In genomic region chr3:88832388-88832787, GRCm38 (mm10) we compare ENCODE assay signal across 8 mouse cellular contexts. TPM values are rescaled to one million over a fixed set of nuclear protein-coding genes. Genes with fewer than 3 reads are reported as not detected.
DNase-seq lines count a peak whose midpoint lies in the region; ATAC-seq and TF ChIP-seq lines count a peak whose summit lies in the region.
"Not testable (repeated sequence)": the region's sequence is repeated elsewhere in the genome, so short reads cannot be mapped to it uniquely, and the experiment has no call there.

No protein-coding gene starts in this region.

- peak; percentile 78 for ATAC-seq in erythroblast, adult 5-6 weeks (replicated peaks; ENCODE audit: low FRiP score, poor library complexity, severe bottlenecking)

- not testable (repeated sequence) for H3K4me3 ChIP-seq in heart, adult 2 months

- not testable (repeated sequence) for H3K9ac ChIP-seq in heart, adult 2 months (ENCODE audit: low read depth, low read length)

- not testable (repeated sequence) for H3K27me3 ChIP-seq in heart, adult 2 months (ENCODE audit: control insufficient read depth, insufficient read depth, low read length)

- not testable (repeated sequence) for H3K79me2 ChIP-seq in heart, adult 2 months (replicated peaks; ENCODE audit: control insufficient read depth, insufficient read depth, low read length)

- peak; percentile 96 for DNase-seq in brain, embryonic 14.5 days (ENCODE audit: low read depth)
- peak; percentile 57 to 67 for DNase-seq in heart, adult 2 months
- DNase-seq in kidney, adult 11 months, result peak; percentile 58
- peak; percentile 61 to 64 for DNase-seq in left cerebral cortex, postnatal 10 days (ENCODE audit: extremely low spot score in 1 of 2, low spot score in 2 of 2)
- DNase-seq in lung, postnatal 4 days, result peak; percentile 62 to 65
- peak; percentile 91 for DNase-seq in retina, postnatal 1 day
- peak; percentile 56 for DNase-seq in thymus, postnatal 25 days

- H3K4me1 ChIP-seq in heart, adult 2 months (ENCODE audit: control insufficient read depth, insufficient read depth, low read length), result not testable (repeated sequence)

- WGBS in heart, adult 2 months, result 8% methylated on average over 14 of the region's 14 CpGs

- not testable (repeated sequence) for H3K27ac ChIP-seq in heart, adult 2 months

- TF ChIP-seq POLR2A in brain, embryonic 14.5 days (IDR thresholded peaks at IDR 0.05; ENCODE audit: borderline replicate concordance, extremely low read depth, insufficient read depth, insufficient read length, poor library complexity, severe bottlenecking), result peak; percentile 39; the same call in 1 of the 2 replicates
- TF ChIP-seq POLR2A in heart, adult 2 months (IDR thresholded peaks at IDR 0.05; ENCODE audit: insufficient read depth, low read depth, low read length), result not testable (repeated sequence)

- intact Hi-C loops in heart, adult 2 months (cut with DNase I); left cerebral cortex, postnatal 10 days (cut with DNase I): not testable (repeated sequence)

- TF ChIP-seq CTCF in brain, embryonic 14.5 days (IDR thresholded peaks at IDR 0.05; ENCODE audit: borderline replicate concordance, extremely low read depth, insufficient read depth, insufficient read length); heart, adult 2 months (IDR thresholded peaks at IDR 0.05): not testable (repeated sequence)

- TF ChIP-seq EP300 in heart, adult 2 months (IDR thresholded peaks at IDR 0.05; ENCODE audit: insufficient read depth, low read depth, low read length), result not testable (repeated sequence)

- H3K36me3 ChIP-seq in heart, adult 2 months (ENCODE audit: control insufficient read depth, insufficient read depth, low read length), result not testable (repeated sequence)

RNA-seq across cellular contexts. Expression of gene Gon4l, which starts 2.6 kb away (rescaled TPM):
- polyA plus RNA-seq in brain, embryonic 14.5 days (2012; rRNA removed), result 25.6 and 38.4 TPM in 2 replicates
- 5.6 and 6.7 TPM in 2 replicates for total RNA-seq in erythroblast, adult 5-6 weeks (2015; ENCODE audit: low replicate concordance)
- total RNA-seq in erythroblast, adult 5-6 weeks (2017; ENCODE audit: low replicate concordance), result 13.5 and 20.4 TPM in 2 replicates
- total RNA-seq in heart, adult 2 months (2021), result 10 to 100 TPM; 19.9 to 24.3 TPM
- polyA plus RNA-seq in heart, adult 2 months (2012; rRNA removed), result 10.7 and 15.8 TPM in 2 replicates
- total RNA-seq in left cerebral cortex, postnatal 10 days (2021), result 10 to 100 TPM; 43.1 to 44.8 TPM

RNA-seq across cellular contexts. Expression of gene Syt11, which starts 57.4 kb away (rescaled TPM):
- 149 and 165 TPM in 2 replicates for polyA plus RNA-seq in brain, embryonic 14.5 days (2012; rRNA removed)
- total RNA-seq in erythroblast, adult 5-6 weeks (2015; ENCODE audit: low replicate concordance), result 0.19 TPM in 1 of 2 replicates, not detected in the other
- total RNA-seq in erythroblast, adult 5-6 weeks (2017; ENCODE audit: low replicate concordance), result 0.85 TPM in 1 of 2 replicates, not detected in the other
- total RNA-seq in heart, adult 2 months (2021), result 1 to 10 TPM; 6.6 to 7.9 TPM
- polyA plus RNA-seq in heart, adult 2 months (2012; rRNA removed), result 10.2 and 18.2 TPM in 2 replicates
- total RNA-seq in left cerebral cortex, postnatal 10 days (2021), result 100 to 1,000 TPM; 433 to 447 TPM

Comparison
In these comparisons a context has a peak if more than half of its experiments do, and no peak if none do; other contexts are left out.
1. RNA of gene Syt11, which starts 57.4 kb away (total RNA-seq): 433 to 447 TPM in left cerebral cortex, postnatal 10 days; 6.6 to 7.9 TPM in heart, adult 2 months and 0.19 to 0.85 TPM in erythroblast, adult 5-6 weeks; every median in the first group is over 10 times any median in the second.
2. Peak in every context shown above with its lines, with median percentiles within 50 percentile points of each other: DNase-seq.